Mouse (Mus musculus) midbrain, embryonic 15.5 days (tissue): ENCODE measurements around the gene Fpr-rs4. TPM values are rescaled to one million over a fixed set of nuclear protein-coding genes. Genes with fewer than 3 reads are reported as not detected.
"Not testable (repeated sequence)": the region's sequence is repeated elsewhere in the genome, so short reads cannot be mapped to it uniquely, and the experiment has no call there.

Source experiments
- ATAC-seq: fragments of 200-750 bp; cut with Nextera tagmentation; replicated peaks from 2 replicates; pipeline ENCODE4 v1.8.0; 2017; ENCODE audit warnings: moderate TSS enrichment
- H3K27ac ChIP-seq: fragments of 300-500 bp; sonication (generic); 2 replicates; pipeline ENCODE4 v1.5.1; 2015; ENCODE audit warnings: mild to moderate bottlenecking, inconsistent platforms
- H3K27me3 ChIP-seq: fragments of 300-500 bp; sonication (generic); replicated peaks from 2 replicates; pipeline ENCODE4 v1.6.1; 2015; ENCODE audit warnings: inconsistent platforms
- H3K36me3 ChIP-seq: fragments of 300-500 bp; sonication (generic); replicated peaks from 2 replicates; pipeline ENCODE4 v1.6.1; 2015; ENCODE audit warnings: inconsistent platforms
- H3K4me1 ChIP-seq: fragments of 300-500 bp; sonication (generic); 2 replicates; pipeline ENCODE4 v1.6.1; 2015; ENCODE audit warnings: inconsistent platforms
- H3K4me2 ChIP-seq: fragments of 300-500 bp; sonication (generic); 2 replicates; pipeline ENCODE4 v1.6.1; 2015; ENCODE audit warnings: inconsistent platforms, mild to moderate bottlenecking, moderate library complexity
- H3K4me3 ChIP-seq: fragments of 300-500 bp; sonication (generic); 2 replicates; pipeline ENCODE4 v1.5.1; 2015; ENCODE audit warnings: mild to moderate bottlenecking, inconsistent platforms
- H3K9ac ChIP-seq: fragments of 300-500 bp; sonication (generic); 2 replicates; pipeline ENCODE4 v1.6.1; 2015; ENCODE audit warnings: mild to moderate bottlenecking, inconsistent platforms
- H3K9me3 ChIP-seq: fragments of 300-500 bp; sonication (generic); 2 replicates; pipeline ENCODE4 v1.6.1; 2016; ENCODE audit warnings: inconsistent platforms
- WGBS: fragments of 180-500 bp; shearing (Covaris S2); methylation state at CpG from one replicate; pipeline ENCODE4 v1.1.7; 2015; ENCODE audit warnings: mixed read lengths; 5-methylcytosine and 5-hydroxymethylcytosine counted together
- polyA plus RNA-seq: library from polyadenylated mRNA; unstranded; fragments of >200 nt; fragmentation: Nextera tagmentation; extraction: Ambion mirVana; gene quantifications from 2 replicates; pipeline ENCODE4 v1.2.1, GENCODE M21; 2015

The Fpr-rs4 gene
- polyA plus RNA-seq: not detected in 2 replicates

- Histone ChIP-seq H3K4me3 (no peak within 1 kb of the TSS), H3K27ac (no peak within 1 kb of the TSS), H3K4me1 (no peaks in the 10 kb centered on the region), H3K27me3 (no peaks in the 10 kb centered on the region), H3K9me3 (no peaks in the 10 kb centered on the region), H3K9ac (no peak within 1 kb of the TSS), H3K4me2 (no peak within 1 kb of the TSS), H3K36me3 (no peaks in the 10 kb centered on the region)
- no peak for ATAC-seq
- WGBS: 61% methylated on average over 2 of the region's 2 CpGs
Measured at GRCm38 (mm10) chr17:18021433-18021832, at the start of gene Fpr-rs4. Gene Fpr-rs4, plus strand, starts transcription at chr17:18021733.

DNA sequence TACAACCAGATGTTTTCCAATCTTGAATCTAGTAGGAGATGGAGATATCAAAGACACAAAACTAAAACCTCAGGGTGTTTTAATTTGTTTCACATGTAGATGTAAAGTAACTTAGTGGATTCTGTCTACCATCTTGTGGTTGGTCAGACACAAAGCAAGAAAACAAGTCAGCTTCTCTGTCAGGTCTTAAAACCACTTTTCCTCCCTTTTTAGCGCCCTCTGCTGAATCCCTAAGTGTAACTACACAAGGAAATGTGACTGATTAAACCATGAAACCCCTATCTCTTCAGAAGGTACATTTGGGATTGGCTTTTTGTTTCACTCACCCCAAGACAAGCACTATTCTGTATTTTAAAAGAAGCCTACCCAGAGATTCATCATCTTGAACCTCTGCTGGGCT, 48.1 kb upstream of the Fpr-rs4 start:
- Histone ChIP-seq H3K27me3 (no peaks in the 10 kb centered on the region), H3K4me2 (no peak overlapping the region), H3K4me3 (no peak overlapping the region), H3K4me1 (no peaks in the 10 kb centered on the region), H3K9ac (no peak overlapping the region), H3K36me3 (no peaks in the 10 kb centered on the region), H3K9me3 (0 out of 2 replicates have a peak, but pooled peaks cover 5% of the 10 kb centered on the region), H3K27ac (no peak overlapping the region)
- WGBS: 7% methylated on average over 1 of the region's 1 CpGs
- ATAC-seq: no peak

DNA sequence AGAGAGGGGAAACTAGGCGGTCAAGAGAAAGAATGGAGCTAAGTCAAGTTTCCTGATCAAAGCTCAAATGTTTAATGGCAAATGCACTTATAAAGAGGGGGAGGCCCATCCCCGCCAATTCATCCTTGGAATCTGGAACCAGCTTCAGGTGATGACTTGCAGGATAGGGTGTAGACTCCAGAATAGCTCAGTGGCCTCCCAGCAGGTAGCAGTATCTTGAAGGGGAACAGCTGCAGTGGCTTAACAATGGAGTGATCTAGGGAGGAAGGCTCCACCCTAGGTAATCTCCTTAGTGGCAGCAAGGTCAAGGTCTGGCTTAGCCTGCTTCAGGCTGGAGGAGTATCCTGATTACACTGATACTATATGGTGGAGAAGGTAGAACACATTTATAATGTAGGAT, 40.3 kb upstream of the Fpr-rs4 start:
- not testable (repeated sequence) for H3K27me3 ChIP-seq, H3K4me2 ChIP-seq, H3K9me3 ChIP-seq, H3K9ac ChIP-seq, H3K27ac ChIP-seq, H3K4me1 ChIP-seq, H3K36me3 ChIP-seq, H3K4me3 ChIP-seq, ATAC-seq
- 71% methylated on average over 2 of the region's 2 CpGs for WGBS

DNA sequence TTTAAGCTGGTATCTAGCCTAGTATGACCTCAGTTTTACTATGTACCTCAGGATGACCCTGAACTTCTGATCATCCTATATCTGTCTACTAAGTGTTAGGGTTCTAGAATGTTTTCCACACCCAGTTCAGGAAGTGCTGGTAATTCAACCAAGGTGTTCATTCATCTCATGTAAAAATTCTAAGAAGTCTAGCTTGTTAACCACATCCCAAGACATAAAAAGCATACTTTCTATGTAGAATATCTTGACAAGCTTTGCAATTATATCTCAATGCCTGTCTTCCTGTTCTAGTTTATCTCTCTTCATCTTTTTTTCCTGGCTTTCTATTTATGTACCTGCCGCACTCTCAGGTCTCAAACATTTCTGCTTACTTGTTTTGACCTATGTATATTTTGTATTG, 16.8 kb upstream of the Fpr-rs4 start:
- Histone ChIP-seq H3K4me2 (no peak overlapping the region), H3K4me3 (no peak overlapping the region), H3K4me1 (no peaks in the 10 kb centered on the region), H3K9me3 (no peaks in the 10 kb centered on the region), H3K27ac (no peak overlapping the region), H3K9ac (no peak overlapping the region), H3K36me3 (no peaks in the 10 kb centered on the region), H3K27me3 (no peaks in the 10 kb centered on the region)
- no peak for ATAC-seq
- WGBS: 87% methylated on average over 1 of the region's 1 CpGs

DNA sequence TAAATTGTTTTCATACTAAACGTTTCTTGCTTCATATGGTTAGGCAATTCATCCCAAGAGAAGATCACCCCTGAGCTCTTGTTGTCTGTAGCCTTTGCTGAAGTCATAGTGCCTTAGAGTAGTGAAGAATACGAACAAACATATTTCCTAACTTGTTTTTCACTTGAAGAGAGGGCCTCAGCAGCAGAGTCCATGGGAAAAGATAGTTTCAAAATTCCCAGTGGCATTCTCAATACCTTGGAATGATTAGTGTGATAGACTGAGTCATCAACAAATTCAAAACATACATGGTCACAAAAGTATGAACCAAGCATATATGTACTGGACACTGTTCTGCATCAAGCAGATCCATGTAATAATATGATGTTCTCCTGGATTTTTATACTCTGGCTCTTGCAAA, 27.6 kb downstream of the Fpr-rs4 start, which contains the start of gene Vmn2r124:
Vmn2r124 (plus strand) TSS at position 301 of the 400 bp plus-strand sequence.
- H3K36me3 ChIP-seq: no peaks in the 10 kb centered on the region
- WGBS: 52% methylated on average over 2 of the region's 2 CpGs
- no peaks in the 10 kb centered on the region for H3K4me1 ChIP-seq
- no peak within 1 kb of the TSS for H3K9ac ChIP-seq
- no peaks in the 10 kb centered on the region for H3K9me3 ChIP-seq
- no peak within 1 kb of the TSS for H3K27ac ChIP-seq
- H3K4me3 ChIP-seq: no peak within 1 kb of the TSS
- no peaks in the 10 kb centered on the region for H3K27me3 ChIP-seq
- ATAC-seq: no peak
- no peak within 1 kb of the TSS for H3K4me2 ChIP-seq

Other genes starting within 250 kb of the Fpr-rs4 start
- 30.3 and 33.3 TPM in 2 replicates for gene Spaca6, start 194.6 kb upstream of the Fpr-rs4 start, polyA plus RNA-seq
- gene Has1, start 166.5 kb upstream of the Fpr-rs4 start, polyA plus RNA-seq: 1.2 and 1.6 TPM in 2 replicates
- 0.22 and 0.25 TPM in 2 replicates for gene Fpr1, start 137.8 kb upstream of the Fpr-rs4 start, polyA plus RNA-seq
- gene Fpr2, start 133.9 kb upstream of the Fpr-rs4 start, polyA plus RNA-seq: not detected in 2 replicates
- not detected in 2 replicates for gene Fpr3, start 133.9 kb upstream of the Fpr-rs4 start, polyA plus RNA-seq
- gene Vmn2r124, start 27.7 kb downstream of the Fpr-rs4 start, polyA plus RNA-seq: not detected in 2 replicates
- not detected in 2 replicates for gene Vmn2r91, start 63.3 kb downstream of the Fpr-rs4 start, polyA plus RNA-seq
- not detected in 2 replicates for gene Vmn2r92, start 130.2 kb downstream of the Fpr-rs4 start, polyA plus RNA-seq